Mouse (Mus musculus) testis, adult 2 months (tissue): ENCODE measurements around the gene Snrnp27. TPM values are rescaled to one million over a fixed set of nuclear protein-coding genes. Genes with fewer than 3 reads are reported as not detected.

ENCODE experiments used
- H3K27ac ChIP-seq: fragments of 200-500 bp; 2 replicates; pipeline ENCODE4 v1.5.1; 2012; ENCODE audit warnings: low read depth, low read length; ENCODE audit not compliant: control insufficient read depth, insufficient read depth
- H3K27me3 ChIP-seq: fragments of 200-500 bp; 2 replicates; pipeline ENCODE4 v1.6.1; 2012; ENCODE audit warnings: mild to moderate bottlenecking, low read length, moderate library complexity; ENCODE audit not compliant: control insufficient read depth, insufficient read depth
- H3K36me3 ChIP-seq: fragments of 200-500 bp; 2 replicates; pipeline ENCODE4 v1.6.1; 2012; ENCODE audit warnings: mild to moderate bottlenecking, low read length; ENCODE audit not compliant: control insufficient read depth, insufficient read depth
- H3K4me1 ChIP-seq: fragments of 200-500 bp; 2 replicates; pipeline ENCODE4 v1.6.1; 2012; ENCODE audit warnings: low read length; ENCODE audit not compliant: control insufficient read depth, insufficient read depth
- H3K4me3 ChIP-seq: fragments of 200-500 bp; 2 replicates; pipeline ENCODE4 v1.5.1; 2012; ENCODE audit warnings: low read depth, mild to moderate bottlenecking, low read length, moderate library complexity, mixed read lengths; ENCODE audit not compliant: control insufficient read depth
- CTCF ChIP-seq: fragments of 200-500 bp; IDR thresholded peaks from 2 replicates; pipeline ENCODE4 v1.5.1; 2012; ENCODE audit warnings: low read depth, mild to moderate bottlenecking, inconsistent platforms, low read length, moderate library complexity; ENCODE audit not compliant: control insufficient read depth, insufficient read depth, insufficient replicate concordance
- POLR2A ChIP-seq: fragments of 200-500 bp; IDR thresholded peaks from 2 replicates; pipeline ENCODE4 v1.6.1; 2012; ENCODE audit warnings: low read depth, mild to moderate bottlenecking, inconsistent platforms, low read length, moderate library complexity; ENCODE audit not compliant: control insufficient read depth
- polyA plus RNA-seq: library from polyadenylated mRNA; depleted of rRNA; stranded (reverse); fragments of >200 nt; gene quantifications from 2 replicates; pipeline ENCODE4 v1.2.3, GENCODE M21; 2012; rRNA removed

Snrnp27 gene
- 18.4 and 24.2 TPM in 2 replicates for polyA plus RNA-seq

DNA sequence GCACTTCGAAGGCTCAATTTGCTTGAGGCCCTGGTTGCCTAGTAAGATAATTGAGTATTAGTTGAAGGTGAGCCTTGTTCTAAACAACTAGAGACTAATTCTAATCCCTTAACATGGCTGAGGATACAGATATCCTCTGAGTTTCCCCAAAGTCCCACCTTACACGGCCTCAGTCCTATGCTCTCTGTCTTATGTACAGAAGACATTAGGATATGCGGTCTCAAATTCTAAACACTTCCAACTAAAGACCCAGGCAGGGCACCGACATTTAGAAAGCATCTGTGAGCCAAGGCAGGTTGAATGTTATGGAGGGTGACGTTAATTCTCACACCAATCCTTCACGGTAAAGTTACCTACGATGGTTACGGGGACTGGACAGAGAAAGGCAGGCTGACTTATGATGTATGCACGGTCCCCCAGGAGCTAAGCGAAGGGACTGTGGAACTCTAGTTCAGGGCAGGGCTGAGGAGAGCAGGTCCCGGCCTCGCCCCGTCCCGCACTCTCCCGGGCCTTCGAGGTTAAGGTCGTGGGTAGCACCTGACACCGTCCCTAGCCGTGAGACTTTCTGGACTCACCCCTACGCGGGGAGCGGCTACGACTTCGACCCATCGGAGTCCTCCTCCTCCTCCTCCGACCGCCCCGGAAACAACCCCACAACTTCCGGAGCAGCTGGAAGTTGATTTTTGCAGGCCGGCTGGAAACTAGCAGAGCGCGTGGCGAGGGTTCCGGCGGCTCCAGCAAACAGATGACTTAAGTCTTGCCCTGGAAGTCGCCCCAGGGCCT lies at the start of gene Snrnp27:
Gene Snrnp27 (minus strand): TSS at position 651 of the 783 bp plus-strand sequence.
- no peak for TF ChIP-seq CTCF
- peak; percentile 80 for TF ChIP-seq POLR2A
- H3K27me3 ChIP-seq = no peaks in the 10 kb centered on the region

DNA sequence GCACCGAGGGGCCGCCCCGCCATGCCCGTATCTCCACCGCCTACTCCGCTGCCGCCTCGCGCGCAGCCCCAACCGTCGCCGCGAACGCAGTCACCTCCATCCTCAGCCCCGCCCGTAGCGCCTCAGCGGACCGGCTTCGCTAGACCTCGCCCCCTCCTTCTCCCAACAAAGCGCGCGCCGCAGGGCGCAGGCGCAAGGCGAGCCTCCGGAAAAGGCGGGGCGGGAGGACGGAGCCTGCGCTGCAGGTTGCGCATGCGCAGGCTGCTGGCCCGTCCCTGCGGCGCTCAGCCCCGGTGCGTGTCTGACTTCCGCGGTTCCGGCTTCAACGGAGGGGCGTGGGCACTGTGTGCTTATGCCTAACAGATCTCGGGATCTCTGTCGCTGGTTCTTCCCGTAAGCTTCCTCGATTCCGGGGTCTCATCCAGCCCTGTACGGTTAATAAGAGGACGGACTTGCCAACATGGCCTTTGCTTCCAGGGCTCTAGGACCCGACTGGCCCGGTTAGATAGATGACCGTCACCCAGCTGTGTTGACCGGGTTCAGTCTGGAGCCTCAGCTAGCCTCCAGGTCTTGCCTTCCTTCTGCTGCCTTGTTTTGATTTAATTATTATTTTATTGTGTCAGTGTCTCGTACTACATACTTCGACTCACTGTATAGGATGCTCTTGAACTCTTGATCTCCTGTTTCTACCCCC lies 49.0 kb upstream of the Snrnp27 start, which contains the start of gene Gmcl1:
Gene Gmcl1 (minus strand): TSS at position 201 of the 694 bp plus-strand sequence.
- TF ChIP-seq CTCF = no peak
- peak; percentile 90 for TF ChIP-seq POLR2A
- Histone ChIP-seq H3K4me1 (peaks cover 4% of the 10 kb centered on the region; the same call in 1 of the 2 replicates), H3K4me3 (peak within 1 kb of the TSS; percentile 93), H3K27me3 (no peaks in the 10 kb centered on the region), H3K36me3 (no peaks in the 10 kb centered on the region; the same call in 1 of the 2 replicates), H3K27ac (peak within 1 kb of the TSS; percentile 92)

More for the DNA sequence above, at the start of gene Snrnp27:
- H3K36me3 ChIP-seq = no peaks in the 10 kb centered on the region; the same call in 1 of the 2 replicates
- peak within 1 kb of the TSS; percentile 97 for H3K4me3 ChIP-seq
- peak within 1 kb of the TSS; percentile 77 for H3K27ac ChIP-seq
- no peaks in the 10 kb centered on the region for H3K4me1 ChIP-seq

DNA sequence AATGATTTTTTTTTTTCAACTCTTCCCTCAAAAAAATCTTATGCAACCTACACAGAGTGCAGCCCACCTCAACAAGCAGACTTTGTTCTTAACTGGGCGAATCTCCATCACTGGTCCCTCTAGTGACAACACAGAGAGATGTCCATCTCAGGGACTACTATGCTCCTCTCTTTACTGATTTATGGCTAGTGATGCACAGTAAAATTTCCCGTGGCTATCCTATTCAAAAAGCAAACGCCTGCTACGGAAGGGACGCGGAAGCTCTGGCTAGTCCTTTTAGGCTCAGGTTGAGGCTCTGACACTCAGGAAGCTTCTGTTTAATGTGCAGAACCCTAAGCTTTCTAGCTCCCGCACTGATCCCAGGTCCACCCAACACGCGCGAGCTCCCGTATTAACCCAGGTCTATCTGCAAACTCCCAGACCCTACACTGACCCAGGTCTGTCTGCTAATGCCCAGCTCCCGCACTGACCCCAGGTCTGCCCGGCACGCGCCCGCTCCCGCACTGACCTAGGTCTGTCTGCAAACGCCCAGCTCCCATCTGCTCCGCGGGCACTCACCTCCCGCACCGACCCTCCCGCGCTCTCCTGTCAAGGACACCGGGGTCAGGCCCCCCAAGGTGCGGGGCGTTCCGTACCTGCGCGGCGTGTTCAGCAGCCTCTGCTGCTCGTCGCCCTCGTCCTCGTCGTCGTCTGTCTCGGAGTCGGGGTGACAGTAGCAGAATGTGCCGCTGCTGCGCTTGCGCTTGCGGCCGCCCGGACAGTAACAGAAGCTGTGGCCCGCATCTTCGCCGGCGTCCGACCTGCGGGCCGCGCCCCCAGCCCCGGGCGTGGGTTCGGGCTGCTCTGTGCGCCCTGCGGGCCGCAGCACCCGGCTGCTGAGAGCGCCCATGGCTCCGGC lies 48.2 kb upstream of the Snrnp27 start:
- no peaks in the 10 kb centered on the region; the same call in 1 of the 2 replicates for H3K36me3 ChIP-seq
- H3K27me3 ChIP-seq = no peaks in the 10 kb centered on the region
- peak overlapping the region; percentile 93 for H3K4me3 ChIP-seq
- H3K4me1 ChIP-seq = peaks cover 4% of the 10 kb centered on the region; the same call in 1 of the 2 replicates
- TF ChIP-seq POLR2A (no peak), CTCF (no peak)
- peak overlapping the region; percentile 92 for H3K27ac ChIP-seq

DNA sequence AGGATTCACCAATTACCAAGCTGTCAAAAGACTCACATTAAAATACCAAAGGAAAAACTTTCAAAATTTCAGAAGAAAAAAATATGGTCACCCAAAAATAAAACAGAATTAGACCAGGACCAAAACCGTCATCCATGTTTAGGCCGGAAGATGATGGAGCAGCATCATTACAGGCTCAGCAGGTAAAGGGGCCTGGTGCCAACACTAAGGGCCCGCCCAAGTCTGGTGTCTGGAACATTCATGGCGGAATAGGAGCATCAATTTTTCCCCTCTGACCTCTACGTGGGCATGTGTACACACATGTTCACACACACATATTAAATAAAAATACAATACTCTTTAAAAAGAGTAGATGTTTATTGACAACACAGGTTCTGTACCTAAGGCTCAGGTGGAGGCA lies 44.4 kb upstream of the Snrnp27 start:
- peaks cover 3% of the 10 kb centered on the region; the same call in 1 of the 2 replicates for H3K36me3 ChIP-seq
- H3K27ac ChIP-seq = no peak overlapping the region
- no peaks in the 10 kb centered on the region for H3K27me3 ChIP-seq
- peaks cover 4% of the 10 kb centered on the region; the same call in 1 of the 2 replicates for H3K4me1 ChIP-seq
- H3K4me3 ChIP-seq = no peak overlapping the region
- TF ChIP-seq CTCF = no peak
- TF ChIP-seq POLR2A = no peak

DNA sequence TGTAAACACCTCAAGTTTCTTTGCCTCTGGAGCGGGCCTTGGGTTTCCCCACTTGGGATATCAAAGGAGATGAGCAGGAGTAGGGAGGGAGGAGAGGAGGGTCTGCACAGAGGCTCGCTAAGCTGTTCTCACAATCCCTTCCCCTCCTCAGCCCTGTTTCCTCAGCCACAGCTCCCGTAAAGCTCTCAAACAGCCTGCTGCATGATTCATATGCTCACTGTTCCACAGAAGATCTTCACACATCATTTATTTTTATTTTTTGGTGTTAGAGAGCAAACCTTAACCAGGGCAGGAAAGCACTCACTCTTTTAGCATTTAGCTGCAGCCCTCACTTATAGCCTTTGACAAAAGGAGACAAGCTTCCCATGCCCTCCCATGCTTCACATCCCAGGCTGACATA lies 37.7 kb upstream of the Snrnp27 start:
- H3K4me3 ChIP-seq = no peak overlapping the region
- peaks cover 5% of the 10 kb centered on the region for H3K36me3 ChIP-seq
- no peak for TF ChIP-seq POLR2A
- TF ChIP-seq CTCF = no peak
- no peak overlapping the region for H3K27ac ChIP-seq
- no peaks in the 10 kb centered on the region for H3K4me1 ChIP-seq
- no peaks in the 10 kb centered on the region for H3K27me3 ChIP-seq

DNA sequence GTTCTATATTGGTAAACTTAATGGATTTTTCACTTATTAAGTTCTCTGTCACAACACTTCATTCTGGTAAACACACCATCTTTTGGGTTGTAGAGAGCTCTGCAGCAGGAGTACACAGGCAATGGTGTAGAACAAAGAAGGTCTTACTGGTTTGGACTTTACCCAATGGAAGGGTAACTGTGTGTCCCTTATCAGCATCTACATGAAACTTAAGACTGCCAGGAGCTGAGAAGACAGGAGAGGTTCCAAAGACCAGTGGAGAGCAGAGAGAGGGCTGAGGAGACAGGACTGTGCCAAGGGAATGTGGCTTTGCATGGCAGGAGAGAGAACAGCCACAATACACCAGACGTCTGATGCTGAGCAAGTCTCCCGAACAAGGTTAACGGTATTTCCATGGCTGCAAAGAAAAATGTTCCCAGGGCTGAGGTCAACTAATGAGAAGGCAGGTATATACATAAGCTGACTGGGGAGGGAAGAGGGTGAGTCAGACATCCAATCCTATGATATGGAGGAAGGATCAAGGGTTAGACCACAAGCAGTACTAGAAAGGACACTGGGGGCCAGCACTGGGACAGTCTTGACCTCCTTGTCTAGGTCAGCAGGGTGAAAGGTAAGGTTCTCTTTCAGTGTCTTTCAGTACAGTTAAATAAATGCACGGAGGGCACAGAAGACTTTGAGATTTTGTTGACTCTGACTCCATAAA lies 23.9 kb upstream of the Snrnp27 start:
- H3K36me3 ChIP-seq = peaks cover 4% of the 10 kb centered on the region
- H3K4me1 ChIP-seq = no peaks in the 10 kb centered on the region
- no peak for TF ChIP-seq CTCF
- no peak for TF ChIP-seq POLR2A
- no peak overlapping the region for H3K4me3 ChIP-seq
- no peaks in the 10 kb centered on the region for H3K27me3 ChIP-seq
- H3K27ac ChIP-seq = no peak overlapping the region
